ENCODE assay signal across 11 mouse cellular contexts in the genomic region with DNA sequence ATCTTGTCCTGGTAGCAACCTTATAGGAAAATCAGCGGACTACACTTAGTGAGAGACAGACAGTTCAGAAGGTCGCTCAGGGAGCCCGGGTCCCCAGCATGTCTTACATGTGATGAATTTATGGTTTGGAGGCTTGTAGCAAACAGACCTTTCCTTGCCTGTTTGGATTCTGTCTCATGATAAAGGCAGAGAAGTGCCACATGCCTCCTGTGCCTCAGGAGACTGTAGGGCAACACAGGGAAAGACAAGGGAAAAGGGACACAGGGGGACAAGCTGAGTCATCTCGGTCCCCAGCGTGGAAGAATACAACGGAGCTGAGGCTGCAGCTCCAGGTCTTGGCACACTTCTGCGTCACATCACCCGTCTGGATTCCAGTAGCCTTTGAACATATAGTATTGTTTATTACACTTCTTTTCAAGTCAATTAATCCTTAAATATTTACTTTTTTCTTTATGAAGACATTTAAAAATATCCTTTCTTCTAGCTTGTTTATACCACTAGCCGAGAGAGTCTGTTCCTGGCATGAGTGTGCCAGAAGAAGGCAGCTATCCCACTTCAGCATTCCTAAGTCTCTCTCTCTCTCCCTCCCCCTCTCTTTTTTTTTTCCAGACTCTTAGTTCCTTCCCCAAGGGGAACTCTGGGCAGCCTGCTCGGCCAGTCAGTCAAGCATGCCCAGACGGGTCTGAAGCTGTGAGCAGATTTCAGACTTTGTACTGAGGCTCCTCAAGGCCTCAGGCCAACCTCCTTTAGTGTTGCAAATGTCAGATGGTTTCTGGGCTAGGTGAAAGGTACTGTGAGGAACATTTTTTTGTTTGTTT.
DNase-seq lines count a peak whose midpoint lies in the region; ATAC-seq lines count a peak whose summit lies in the region.
"Had no signal": no experiment of that assay in that cellular context is flagged by ENCODE, and none has a peak within 500 bp of the region (broad histone marks: within the 10 kb centered on the region; RNA-seq: fewer than 3 reads in every experiment).

No protein-coding gene starts in this region.

- no peak overlapping the region for H3K9ac ChIP-seq in intestine, embryonic 16.5 days (ENCODE audit: low read depth, low read length)
- no peak overlapping the region for H3K9ac ChIP-seq in lung, embryonic 15.5 days
- H3K9ac ChIP-seq: heart, embryonic 13.5 days had no signal

- H3K36me3 ChIP-seq in intestine, embryonic 16.5 days (ENCODE audit: control insufficient read depth, insufficient read depth, low read length): no peaks in the 10 kb centered on the region
- no peaks in the 10 kb centered on the region for H3K36me3 ChIP-seq in lung, embryonic 15.5 days
- H3K36me3 ChIP-seq: heart, embryonic 13.5 days had no signal

- H3K27ac ChIP-seq in intestine, embryonic 16.5 days (ENCODE audit: low read length): peak overlapping the region; percentile 47; the same call in 1 of the 2 replicates
- peak overlapping the region; percentile 57; the same call in 1 of the 2 replicates for H3K27ac ChIP-seq in lung, embryonic 15.5 days
- H3K27ac ChIP-seq: heart, embryonic 13.5 days had no signal

- H3K9me3 ChIP-seq in intestine, embryonic 16.5 days (ENCODE audit: control insufficient read depth, low read length): no peaks in the 10 kb centered on the region
- H3K9me3 ChIP-seq in lung, embryonic 15.5 days: no peaks in the 10 kb centered on the region

- intact Hi-C loops in gastrocnemius, postnatal 14 days (cut with DNase I; ENCODE audit: low total_unique reads): no loop called here
- intact Hi-C loops in gastrocnemius, postnatal 36 days (cut with DNase I): no loop called here

- no peak overlapping the region for H3K4me3 ChIP-seq in intestine, embryonic 16.5 days (ENCODE audit: low read length)
- no peak overlapping the region for H3K4me3 ChIP-seq in lung, embryonic 15.5 days
- H3K4me3 ChIP-seq: heart, embryonic 13.5 days had no signal

- no peak overlapping the region for H3K4me2 ChIP-seq in intestine, embryonic 16.5 days (ENCODE audit: low read depth, low read length)
- no peak overlapping the region for H3K4me2 ChIP-seq in lung, embryonic 15.5 days
- H3K4me2 ChIP-seq: heart, embryonic 13.5 days had no signal

- peak; percentile 29 for DNase-seq in gastrocnemius, postnatal 14 days
- no peak for DNase-seq in gastrocnemius, postnatal 36 days
- DNase-seq in NIH3T3 (ENCODE audit: low read depth) (peak; percentile 67), MN1 (ENCODE audit: low spot score) (no peak)
- no peak for DNase-seq in frontal cortex, postnatal 14 days (ENCODE audit: low spot score in 2 of 2)
- no peak for DNase-seq in adrenal gland, postnatal 25 days
- DNase-seq: adrenal gland, adult 2 months; layer of hippocampus, adult 9-11 months had no signal

- peaks cover 11% of the 10 kb centered on the region; the same call in 1 of the 2 replicates for H3K4me1 ChIP-seq in intestine, embryonic 16.5 days (ENCODE audit: control insufficient read depth, insufficient read depth, low read length)
- H3K4me1 ChIP-seq in lung, embryonic 15.5 days: peaks cover 17% of the 10 kb centered on the region

- peak; percentile 94 for ATAC-seq in intestine, embryonic 16.5 days
- ATAC-seq in lung, embryonic 15.5 days (ENCODE audit: borderline replicate concordance, extremely low read depth, low FRiP score, low TSS enrichment): peak; percentile 91

- no peaks in the 10 kb centered on the region for H3K27me3 ChIP-seq in intestine, embryonic 16.5 days (replicated peaks; ENCODE audit: control insufficient read depth, insufficient read depth, low read length)
- no peaks in the 10 kb centered on the region for H3K27me3 ChIP-seq in lung, embryonic 15.5 days
- H3K27me3 ChIP-seq: heart, embryonic 13.5 days had no signal

- 18% methylated on average over 11 of the region's 11 CpGs for WGBS in intestine, embryonic 16.5 days
- WGBS in lung, embryonic 15.5 days: 17% methylated on average over 11 of the region's 11 CpGs

Comparison
In these comparisons a context has a peak if more than half of its experiments do, and no peak if none do; other contexts are left out.
1. DNase-seq: peak in gastrocnemius, postnatal 14 days (single experiment) and NIH3T3 (single experiment); none in gastrocnemius, postnatal 36 days (0 of 2), frontal cortex, postnatal 14 days (0 of 2), adrenal gland, postnatal 25 days (single experiment) and MN1 (single experiment).